Mouse (Mus musculus) spleen, adult 2 months (tissue): ENCODE measurements around the gene Anapc7.

Experiments
- CTCF ChIP-seq: fragments of 200-500 bp; IDR thresholded peaks from 2 replicates; pipeline ENCODE4 v1.5.1; 2011; ENCODE audit warnings: mild to moderate bottlenecking, inconsistent platforms; ENCODE audit not compliant: insufficient read depth, insufficient read length, insufficient replicate concordance; ENCODE audit errors: extremely low read depth
- POLR2A ChIP-seq: fragments of 200-500 bp; IDR thresholded peaks from 2 replicates; pipeline ENCODE4 v1.6.1; 2011; ENCODE audit warnings: low read depth, low read length, inconsistent platforms

GRCm38 (mm10) chr5:122449946-122450345, 28.5 kb downstream of the Anapc7 start:
- no peak for TF ChIP-seq POLR2A
- TF ChIP-seq CTCF = no peak
